Mouse (Mus musculus) heart, postnatal 0 days (tissue): ENCODE measurements around the gene Eef1akmt3. TPM values are rescaled to one million over a fixed set of nuclear protein-coding genes. Genes with fewer than 3 reads are reported as not detected.

ENCODE experiments used
- ATAC-seq: fragments of 200-750 bp; cut with Nextera tagmentation; 2 replicates; pipeline ENCODE4 v1.8.0; 2017; ENCODE audit warnings: low read depth, moderate number of reproducible peaks, moderate library complexity; ENCODE audit not compliant: insufficient read depth
- DNase-seq: peaks from one replicate; pipeline ENCODE4 v3.0.0-alpha.2; 2016; ENCODE audit warnings: low spot score
- H3K27ac ChIP-seq: fragments of 300-500 bp; sonication (generic); 2 replicates; pipeline ENCODE4 v1.5.1; 2014; ENCODE audit warnings: low read depth, mild to moderate bottlenecking
- H3K27me3 ChIP-seq: fragments of 300-500 bp; sonication (generic); 2 replicates; pipeline ENCODE4 v1.6.1; 2014; ENCODE audit warnings: low read length, mixed read lengths; ENCODE audit not compliant: control insufficient read depth, insufficient read depth
- H3K36me3 ChIP-seq: fragments of 300-500 bp; sonication (generic); replicated peaks from 2 replicates; pipeline ENCODE4 v1.6.1; 2014; ENCODE audit warnings: low read length, mixed read lengths; ENCODE audit not compliant: control insufficient read depth, insufficient read depth
- H3K4me1 ChIP-seq: fragments of 300-500 bp; sonication (generic); 2 replicates; pipeline ENCODE4 v1.6.1; 2014; ENCODE audit warnings: antibody characterized with exemption; ENCODE audit not compliant: control insufficient read depth, insufficient read depth
- H3K4me2 ChIP-seq: fragments of 300-500 bp; sonication (generic); 2 replicates; pipeline ENCODE4 v1.6.1; 2014; ENCODE audit warnings: low read depth, mild to moderate bottlenecking, low read length, moderate library complexity
- H3K4me3 ChIP-seq: fragments of 300-500 bp; sonication (generic); 2 replicates; pipeline ENCODE4 v1.5.1; 2014; ENCODE audit warnings: low read depth, low read length
- H3K9ac ChIP-seq: fragments of 300-500 bp; sonication (generic); replicated peaks from 2 replicates; pipeline ENCODE4 v1.6.1; 2014; ENCODE audit warnings: low read depth, low read length, mixed read lengths
- H3K9me3 ChIP-seq: fragments of 300-500 bp; sonication (generic); replicated peaks from 2 replicates; pipeline ENCODE4 v1.6.1; 2016; ENCODE audit warnings: low read length; ENCODE audit not compliant: control insufficient read depth
- CTCF ChIP-seq: IDR thresholded peaks from 2 replicates; pipeline ENCODE4 v1.5.1; 2016; ENCODE audit warnings: antibody characterized with exemption, control low read depth, low read depth
- EP300 ChIP-seq: IDR thresholded peaks from 2 replicates; pipeline ENCODE4 v1.6.1; 2016; ENCODE audit warnings: antibody characterized with exemption, low read depth
- WGBS: fragments of 180-500 bp; shearing (Covaris S2); extraction: QIAGEN DNeasy Blood & Tissue Kit; methylation state at CpG from one replicate; pipeline ENCODE4 v1.1.7; 2014; 5-methylcytosine and 5-hydroxymethylcytosine counted together
- polyA plus RNA-seq: library from polyadenylated mRNA; unstranded; fragments of >200 nt; fragmentation: Nextera tagmentation; extraction: Ambion mirVana; gene quantifications from 2 replicates; pipeline ENCODE4 v1.2.1, GENCODE M21; 2015
- total RNA-seq: library from RNA; depleted of rRNA; stranded (reverse); fragments of >200 nt; gene quantifications from 2 replicates; pipeline ENCODE4 v1.2.3, GENCODE M21; 2014; ENCODE audit warnings: low replicate concordance

The Eef1akmt3 gene
- total and polyA plus RNA-seq, 2 experiments from 2014 or later, result 0.18 TPM; not detected in 1

- H3K9ac ChIP-seq, result 0 out of 2 replicates have a peak overlapping the region, but pooled peaks have one; percentile 25
- ATAC-seq (no peak; the same call in 1 of the 2 replicates), DNase-seq (no peak)
- H3K9me3 ChIP-seq, result no peaks in the 10 kb centered on the region
- peak overlapping the region; percentile 65 for H3K4me2 ChIP-seq
- peak overlapping the region; percentile 45 for H3K4me3 ChIP-seq
- H3K4me1 ChIP-seq, result no peaks in the 10 kb centered on the region
- H3K36me3 ChIP-seq, result no peaks in the 10 kb centered on the region
- peaks cover 86% of the 10 kb centered on the region for H3K27me3 ChIP-seq
- no peak overlapping the region for H3K27ac ChIP-seq
- no peak for TF ChIP-seq CTCF
- no peak for TF ChIP-seq EP300
- 5% methylated on average over 29 of the region's 49 CpGs for WGBS
These were observed 37.6 kb upstream of the Eef1akmt3 start for GRCm38 (mm10) chr10:127078677-127079575.

DNA sequence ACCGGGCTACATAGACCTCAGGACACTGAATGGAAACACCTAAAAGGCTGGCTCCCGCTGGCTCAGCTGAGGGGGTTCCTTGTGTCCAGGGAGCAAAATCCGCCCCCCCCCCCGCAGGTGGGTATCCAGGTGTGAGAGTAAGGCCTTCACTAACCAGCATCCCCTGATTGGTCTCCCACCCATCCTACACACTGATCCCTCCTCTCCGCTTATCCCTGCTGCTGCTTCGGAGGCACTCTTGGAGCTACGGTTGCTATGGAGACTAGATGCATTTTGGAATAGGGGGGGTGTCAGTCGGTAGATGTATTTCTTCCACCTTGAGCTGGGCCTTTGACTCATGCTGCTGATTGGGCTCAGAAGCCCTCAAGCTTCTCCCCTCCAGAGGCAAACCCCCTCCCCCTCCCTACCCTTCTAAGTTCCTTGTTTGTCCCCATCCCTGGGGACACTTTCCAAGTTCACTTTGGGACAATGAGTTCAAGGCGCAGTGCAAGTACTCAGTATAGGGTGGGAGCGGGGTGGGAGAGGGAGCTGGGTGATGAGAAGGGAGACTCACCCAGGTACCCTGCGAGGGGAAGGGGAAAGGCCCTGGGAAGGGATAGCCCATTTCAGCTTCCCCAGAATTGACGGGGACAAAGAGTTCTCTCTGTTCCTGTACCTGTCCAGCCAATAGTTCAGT, 36.8 kb upstream of the Eef1akmt3 start:
- Histone ChIP-seq H3K27me3 (peaks cover 80% of the 10 kb centered on the region), H3K36me3 (no peaks in the 10 kb centered on the region), H3K4me3 (peak overlapping the region; percentile 45; the same call in 1 of the 2 replicates), H3K4me1 (no peaks in the 10 kb centered on the region), H3K4me2 (no peak overlapping the region; the same call in 1 of the 2 replicates), H3K27ac (no peak overlapping the region), H3K9ac (no peak overlapping the region), H3K9me3 (no peaks in the 10 kb centered on the region)
- no peak for TF ChIP-seq EP300
- TF ChIP-seq CTCF, result no peak
- DNase-seq (no peak), ATAC-seq (no peak)
- WGBS, result 9% methylated on average over 12 of the region's 12 CpGs

DNA sequence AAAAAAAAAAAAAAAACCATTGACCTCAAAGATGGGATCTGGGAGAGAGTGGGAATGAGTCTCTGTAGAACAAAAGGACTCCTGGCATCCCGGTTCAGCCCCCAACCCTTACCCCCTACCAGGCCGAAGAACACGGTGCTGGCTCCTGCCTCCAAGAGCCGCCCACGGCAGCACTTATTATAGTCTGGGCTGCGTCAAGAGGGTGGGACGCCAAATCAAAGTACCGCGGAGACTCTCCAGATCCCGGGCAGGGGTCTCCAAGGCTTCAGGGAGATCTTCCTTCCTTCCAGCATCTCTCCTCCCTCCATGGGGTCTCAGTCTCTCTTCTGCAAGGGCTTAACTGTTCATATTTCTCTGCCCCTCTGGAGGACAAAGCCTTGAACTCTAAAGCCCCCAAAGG, 36.2 kb upstream of the Eef1akmt3 start:
- Histone ChIP-seq H3K4me1 (no peaks in the 10 kb centered on the region), H3K36me3 (no peaks in the 10 kb centered on the region), H3K27ac (no peak overlapping the region), H3K4me3 (no peak overlapping the region), H3K4me2 (no peak overlapping the region), H3K27me3 (peaks cover 74% of the 10 kb centered on the region), H3K9me3 (no peaks in the 10 kb centered on the region), H3K9ac (no peak overlapping the region)
- TF ChIP-seq CTCF, result no peak
- TF ChIP-seq EP300, result no peak
- WGBS, result 10% methylated on average over 10 of the region's 10 CpGs
- ATAC-seq, result no peak
- no peak for DNase-seq

- peak overlapping the region; percentile 15; the same call in 1 of the 2 replicates for H3K4me3 ChIP-seq
- 28% methylated on average over 4 of the region's 4 CpGs for WGBS
- H3K9ac ChIP-seq, result no peak overlapping the region
- peaks cover 60% of the 10 kb centered on the region for H3K27me3 ChIP-seq
- H3K27ac ChIP-seq, result no peak overlapping the region
- ATAC-seq, result no peak
- TF ChIP-seq EP300 (no peak), CTCF (no peak)
- no peak overlapping the region; the same call in 1 of the 2 replicates for H3K4me2 ChIP-seq
- H3K9me3 ChIP-seq, result no peaks in the 10 kb centered on the region
- H3K4me1 ChIP-seq, result peaks cover 2% of the 10 kb centered on the region; the same call in 1 of the 2 replicates
- DNase-seq, result no peak
- H3K36me3 ChIP-seq, result no peaks in the 10 kb centered on the region
These were observed 34.8 kb upstream of the Eef1akmt3 start for GRCm38 (mm10) chr10:127076082-127076481.

- TF ChIP-seq CTCF (no peak), EP300 (no peak)
- Histone ChIP-seq H3K4me3 (peak overlapping the region; percentile 15; the same call in 1 of the 2 replicates), H3K4me2 (peak overlapping the region; percentile 28; the same call in 1 of the 2 replicates), H3K4me1 (peaks cover 7% of the 10 kb centered on the region; the same call in 1 of the 2 replicates), H3K36me3 (no peaks in the 10 kb centered on the region), H3K9me3 (no peaks in the 10 kb centered on the region), H3K9ac (no peak overlapping the region), H3K27ac (no peak overlapping the region), H3K27me3 (peaks cover 56% of the 10 kb centered on the region)
- WGBS, result 61% methylated on average over 8 of the region's 8 CpGs
- no peak for ATAC-seq
- no peak for DNase-seq
These were observed 34.3 kb upstream of the Eef1akmt3 start for GRCm38 (mm10) chr10:127075651-127076050.
